Mouse (Mus musculus) olfactory bulb, adult 2 months (tissue): Measurements from ENCODE around the gene Ccno. TPM values are rescaled to one million over a fixed set of nuclear protein-coding genes. Genes with fewer than 3 reads are reported as not detected.

ENCODE experiments used
- H3K27ac ChIP-seq: fragments of 200-500 bp; 2 replicates; pipeline ENCODE4 v1.5.1; 2012; ENCODE audit warnings: low read depth, low read length; ENCODE audit not compliant: insufficient read depth
- H3K4me1 ChIP-seq: fragments of 200-500 bp; 2 replicates; pipeline ENCODE4 v1.6.1; 2012; ENCODE audit warnings: low read length; ENCODE audit not compliant: control insufficient read depth, insufficient read depth
- H3K4me3 ChIP-seq: fragments of 200-500 bp; 2 replicates; pipeline ENCODE4 v1.5.1; 2012; ENCODE audit warnings: mild to moderate bottlenecking, low read depth, low read length, moderate library complexity; ENCODE audit not compliant: insufficient read depth
- CTCF ChIP-seq: fragments of 200-500 bp; IDR thresholded peaks from 2 replicates; pipeline ENCODE4 v1.5.1; 2012; ENCODE audit warnings: low read depth, mild to moderate bottlenecking, low read length, moderate library complexity; ENCODE audit not compliant: insufficient read depth
- POLR2A ChIP-seq: fragments of 200-500 bp; IDR thresholded peaks from 2 replicates; pipeline ENCODE4 v1.6.1; 2012; ENCODE audit warnings: mild to moderate bottlenecking, low read depth, low read length, moderate library complexity; ENCODE audit not compliant: insufficient read depth
- WGBS: fragments of 180-500 bp; shearing (Covaris S2); methylation state at CpG from one replicate; pipeline ENCODE4 v1.1.7; 2018; 5-methylcytosine and 5-hydroxymethylcytosine counted together
- polyA plus RNA-seq: library from polyadenylated mRNA; stranded (reverse); fragments of >200 nt; gene quantifications from 2 replicates; pipeline ENCODE4 v1.2.4, GENCODE M21; 2012; ENCODE audit warnings: low replicate concordance; ENCODE audit not compliant: missing spikeins, insufficient read depth, insufficient read length

Ccno gene
- polyA plus RNA-seq: not detected in 2 replicates

DNA sequence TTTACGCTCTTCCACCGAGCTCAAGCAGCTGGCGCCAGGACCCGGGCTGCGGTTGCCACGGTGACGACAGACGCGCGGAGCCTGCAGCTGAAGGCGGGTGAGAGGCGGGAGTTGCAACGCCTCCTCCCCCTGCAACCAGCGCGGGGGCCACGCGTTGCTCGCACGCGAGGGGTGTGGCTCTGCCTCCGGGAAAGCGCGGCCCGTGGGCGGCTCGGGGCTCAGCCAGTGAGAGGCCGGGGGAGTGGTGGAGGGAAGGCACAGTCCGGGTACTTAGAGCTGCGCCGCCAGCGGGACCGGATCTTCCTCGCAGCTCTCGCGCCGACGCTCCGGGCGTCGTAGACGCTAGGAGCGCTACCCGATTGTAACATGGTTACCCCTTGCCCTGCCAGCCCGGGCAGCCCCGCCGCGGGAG is at the start of gene Ccno:
Gene Ccno (plus strand): TSS at position 271 of the 412 bp plus-strand sequence.
- peak within 1 kb of the TSS; percentile 59 for H3K4me3 ChIP-seq
- H3K27ac ChIP-seq: 0 out of 2 replicates have a peak within 1 kb of the TSS, but pooled peaks have one; percentile 3
- TF ChIP-seq CTCF: no peak
- peak; percentile 87 for TF ChIP-seq POLR2A
- H3K4me1 ChIP-seq: peaks cover 20% of the 10 kb centered on the region
- under 1% methylated on average over 47 of the region's 47 CpGs for WGBS

DNA sequence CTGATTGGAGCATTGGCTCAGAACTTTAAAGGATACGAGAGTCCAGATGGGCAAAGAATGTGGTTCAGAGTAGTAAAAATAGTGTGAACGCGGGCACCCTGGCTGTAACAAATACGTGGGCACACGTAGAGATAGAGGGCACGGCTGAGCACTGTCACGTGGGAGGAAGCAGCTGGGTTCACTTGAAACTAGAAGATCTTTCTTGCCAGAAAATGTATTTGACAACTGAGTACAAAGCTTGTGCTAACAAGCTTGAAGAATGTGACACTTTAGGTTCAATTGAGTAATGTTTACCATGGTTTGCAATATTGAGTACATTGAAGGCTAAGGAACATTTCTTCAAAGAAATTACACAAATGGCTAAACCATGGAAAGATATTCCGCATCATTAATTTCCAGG is 49.5 kb upstream of the Ccno start:
- H3K4me1 ChIP-seq: no peaks in the 10 kb centered on the region
- 86% methylated on average over 8 of the region's 8 CpGs for WGBS
- no peak overlapping the region for H3K27ac ChIP-seq
- no peak overlapping the region for H3K4me3 ChIP-seq
- TF ChIP-seq CTCF: no peak
- TF ChIP-seq POLR2A: no peak

DNA sequence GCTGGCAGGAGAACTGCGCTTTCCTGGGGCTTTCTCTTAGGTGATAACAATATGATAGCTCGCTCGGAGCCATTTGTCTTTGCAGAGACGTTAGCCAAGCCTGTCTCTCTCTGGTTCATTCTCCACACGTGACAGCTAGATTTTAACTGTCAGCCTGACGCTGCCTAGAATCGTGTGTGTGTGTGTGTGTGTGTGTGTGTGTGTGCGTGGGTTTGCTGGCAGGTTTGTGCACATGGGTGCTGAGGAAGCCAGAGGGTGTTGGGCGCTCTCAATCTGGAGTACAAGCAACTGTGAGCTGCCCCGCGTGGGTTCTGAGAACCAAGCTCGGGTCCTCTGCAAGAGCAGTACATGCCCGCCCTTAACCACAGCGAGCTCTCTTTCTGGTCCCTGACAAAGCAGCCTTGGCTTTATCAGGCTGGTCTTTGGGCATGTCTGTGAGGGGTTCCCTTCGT is 45.7 kb upstream of the Ccno start:
- Histone ChIP-seq H3K4me3 (no peak overlapping the region), H3K4me1 (no peaks in the 10 kb centered on the region), H3K27ac (no peak overlapping the region)
- TF ChIP-seq POLR2A: no peak
- TF ChIP-seq CTCF: no peak
- 84% methylated on average over 15 of the region's 15 CpGs for WGBS

DNA sequence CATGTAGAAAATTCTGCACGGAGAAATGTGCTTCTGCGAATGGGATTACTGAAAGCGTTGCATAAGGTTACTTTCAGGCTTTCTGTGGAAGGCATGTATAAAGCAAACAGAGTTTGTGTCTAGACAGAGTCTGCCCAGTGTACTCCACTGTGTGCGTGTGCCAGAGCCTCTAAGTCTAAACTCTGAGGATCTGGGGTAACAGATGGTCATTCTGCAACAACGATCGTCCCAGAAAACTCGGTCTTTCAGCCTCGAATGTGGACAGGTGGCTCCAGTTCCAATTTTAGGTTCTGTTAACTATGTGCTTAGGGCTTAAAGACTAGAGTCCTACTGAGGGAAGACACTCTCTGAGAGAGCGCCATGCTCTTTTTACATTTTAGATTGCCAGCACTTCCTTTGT is 42.3 kb upstream of the Ccno start:
- H3K4me1 ChIP-seq: no peaks in the 10 kb centered on the region
- H3K27ac ChIP-seq: no peak overlapping the region
- TF ChIP-seq CTCF (no peak), POLR2A (no peak)
- 96% methylated on average over 9 of the region's 9 CpGs for WGBS
- H3K4me3 ChIP-seq: no peak overlapping the region

DNA sequence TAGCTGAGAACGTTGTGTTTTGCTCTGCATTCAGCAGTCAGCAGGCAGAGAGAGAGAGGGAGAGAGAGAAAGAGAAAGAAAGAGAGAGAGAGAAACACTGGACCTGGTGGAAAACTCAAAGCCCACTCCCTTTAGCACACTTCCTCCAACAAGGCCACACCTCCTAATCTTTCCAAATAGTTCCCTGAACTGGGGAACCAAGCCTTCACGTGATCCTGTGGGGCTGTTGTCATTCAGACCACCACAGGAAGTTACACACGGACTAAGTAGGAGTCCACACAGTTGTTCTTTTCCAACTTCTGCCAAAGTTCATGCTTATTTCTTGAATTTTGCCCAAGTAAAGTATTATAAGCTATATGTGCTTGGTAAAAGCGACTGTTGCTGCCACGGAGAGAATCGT is 41.7 kb upstream of the Ccno start:
- no peak overlapping the region for H3K4me3 ChIP-seq
- H3K27ac ChIP-seq: no peak overlapping the region
- no peaks in the 10 kb centered on the region for H3K4me1 ChIP-seq
- WGBS: 87% methylated on average over 6 of the region's 6 CpGs
- no peak for TF ChIP-seq POLR2A
- no peak for TF ChIP-seq CTCF

DNA sequence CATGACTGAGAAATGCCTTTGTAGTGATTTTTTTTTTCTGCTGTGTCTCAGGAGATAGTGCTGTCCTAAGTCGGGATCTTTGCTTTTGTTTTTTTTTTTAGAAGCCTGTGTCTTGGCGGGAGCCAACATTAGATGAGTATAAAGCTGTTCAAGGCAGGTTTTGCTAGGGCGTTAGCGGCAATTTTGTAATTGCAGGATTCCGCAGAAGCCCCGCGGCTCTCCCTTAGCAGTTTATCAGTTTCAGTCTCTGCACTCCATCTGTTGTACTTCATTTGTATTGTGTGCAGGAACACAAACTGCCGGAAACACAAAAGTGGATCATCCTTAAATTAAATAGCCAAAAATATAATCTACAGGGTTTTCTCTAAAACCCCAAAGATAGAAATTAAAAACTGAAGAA is 33.5 kb upstream of the Ccno start:
- H3K4me1 ChIP-seq: no peaks in the 10 kb centered on the region
- TF ChIP-seq CTCF (no peak), POLR2A (no peak)
- H3K27ac ChIP-seq: no peak overlapping the region
- 58% methylated on average over 8 of the region's 8 CpGs for WGBS
- H3K4me3 ChIP-seq: no peak overlapping the region

DNA sequence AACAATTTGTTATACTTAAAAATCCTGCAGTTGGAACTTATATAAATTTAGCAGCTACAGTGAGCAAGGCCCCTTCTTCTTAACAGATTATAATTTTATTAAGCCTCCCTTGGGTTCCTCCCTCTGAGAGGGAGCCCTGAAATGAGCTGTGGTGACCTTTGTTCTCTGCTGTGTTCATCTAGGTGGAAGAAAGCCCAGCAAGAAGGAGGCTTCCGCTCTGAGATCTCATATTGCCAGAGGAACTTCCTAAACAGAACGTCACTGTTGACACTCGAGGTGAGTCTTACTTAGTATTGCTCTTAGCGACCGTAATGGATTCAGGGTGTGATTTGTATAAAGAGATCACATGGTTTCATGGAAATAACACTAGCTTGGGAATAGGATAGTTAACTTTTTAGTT is 24.5 kb upstream of the Ccno start:
- Histone ChIP-seq H3K4me1 (no peaks in the 10 kb centered on the region), H3K27ac (no peak overlapping the region), H3K4me3 (no peak overlapping the region)
- TF ChIP-seq POLR2A (no peak), CTCF (no peak)
- 77% methylated on average over 5 of the region's 5 CpGs for WGBS

DNA sequence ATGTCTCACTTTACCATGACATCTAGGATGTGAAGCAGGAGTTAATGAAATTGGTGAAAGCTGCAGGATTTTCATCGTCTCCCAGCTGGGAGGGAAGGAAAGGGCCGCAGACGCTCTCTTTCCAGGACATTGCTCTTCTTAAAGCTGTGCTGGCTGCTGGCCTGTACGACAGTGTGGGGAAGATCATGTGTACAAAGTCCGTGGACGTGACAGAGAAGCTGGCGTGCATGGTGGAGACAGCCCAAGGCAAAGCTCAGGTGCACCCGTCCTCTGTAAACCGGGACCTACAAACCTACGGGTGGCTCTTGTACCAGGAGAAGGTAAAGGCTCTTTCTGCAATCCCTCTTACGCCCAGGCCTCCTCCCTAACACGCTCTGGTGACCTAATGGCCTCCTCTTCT is 23.2 kb upstream of the Ccno start:
- 93% methylated on average over 12 of the region's 12 CpGs for WGBS

DNA sequence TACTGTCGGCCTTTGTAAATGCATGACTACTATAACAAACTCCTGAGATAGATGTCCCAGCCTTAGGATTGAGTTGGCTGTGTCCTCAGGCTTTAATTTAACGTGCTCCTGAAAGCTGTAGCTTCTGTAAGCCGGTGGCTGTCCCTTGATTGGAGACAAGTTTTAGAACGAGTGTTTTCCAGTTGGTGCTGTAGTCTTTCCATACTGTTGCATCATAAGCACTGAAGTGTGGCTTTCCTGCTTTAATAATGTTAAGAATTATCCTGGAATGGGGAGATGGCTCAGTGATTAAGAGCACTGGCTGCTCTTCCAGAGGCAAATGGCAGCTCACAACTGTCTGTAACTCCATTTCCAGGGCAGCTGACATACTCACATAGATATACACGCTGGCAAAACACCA is 20.3 kb upstream of the Ccno start:
- Histone ChIP-seq H3K4me1 (no peaks in the 10 kb centered on the region), H3K4me3 (no peak overlapping the region), H3K27ac (no peak overlapping the region)
- TF ChIP-seq CTCF (no peak), POLR2A (no peak)
- WGBS: 95% methylated on average over 5 of the region's 5 CpGs

More for the DNA sequence above, 23.2 kb upstream of the Ccno start:
- Histone ChIP-seq H3K27ac (no peak overlapping the region), H3K4me1 (no peaks in the 10 kb centered on the region), H3K4me3 (no peak overlapping the region)
- no peak for TF ChIP-seq CTCF
- TF ChIP-seq POLR2A: no peak

DNA sequence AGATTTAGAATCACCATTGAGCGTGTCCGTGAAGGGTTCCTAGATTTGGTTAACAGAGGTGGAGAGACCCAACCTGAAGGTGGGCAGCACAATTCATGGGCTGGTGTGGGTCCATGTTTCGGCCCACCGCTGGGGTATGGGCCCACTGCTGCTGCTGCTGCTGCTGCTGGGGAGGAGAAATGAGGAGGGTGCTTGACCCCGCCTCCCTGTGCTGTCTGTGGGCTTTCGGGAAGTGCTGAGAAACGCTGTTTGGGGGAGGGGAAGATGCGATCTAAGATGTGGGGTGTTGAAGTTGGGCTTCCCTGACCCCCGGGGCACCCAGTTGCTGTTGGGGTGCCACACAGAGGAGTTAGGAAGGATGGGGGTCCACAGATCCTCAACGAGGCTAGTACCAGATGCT is 10.9 kb upstream of the Ccno start:
- no peak overlapping the region for H3K27ac ChIP-seq
- peaks cover 4% of the 10 kb centered on the region; the same call in 1 of the 2 replicates for H3K4me1 ChIP-seq
- TF ChIP-seq CTCF (no peak), POLR2A (no peak)
- H3K4me3 ChIP-seq: no peak overlapping the region
- WGBS: 47% methylated on average over 10 of the region's 10 CpGs
